Comparison of ENCODE assay signal across 24 mouse cellular contexts in the genomic region with DNA sequence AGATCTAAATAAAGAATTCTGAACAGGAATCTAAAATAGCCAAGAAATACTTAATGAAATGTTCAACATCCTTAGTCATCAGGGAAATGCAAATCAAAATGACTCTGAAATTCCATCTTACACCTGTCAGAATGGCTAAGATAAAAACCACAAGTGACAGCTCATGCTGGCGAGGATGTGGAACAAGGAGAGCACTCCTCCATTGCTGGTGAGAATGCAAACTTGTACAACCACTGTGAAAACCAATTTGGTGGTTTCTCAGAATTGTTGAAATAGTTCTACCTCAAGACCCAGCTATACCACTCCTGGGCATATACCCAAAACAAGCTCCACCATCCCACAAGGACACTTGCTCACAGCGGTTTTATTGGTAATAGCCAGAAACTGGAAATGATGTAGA.
"Had no signal": no experiment of that assay in that cellular context is flagged by ENCODE, and none has a peak within 500 bp of the region (broad histone marks: within the 10 kb centered on the region; RNA-seq: fewer than 3 reads in every experiment).

No protein-coding gene starts in this region.

- H3K9me3 ChIP-seq: heart, embryonic 13.5 days; heart, embryonic 15.5 days; hindbrain, embryonic 13.5 days; hindbrain, embryonic 15.5 days; limb, embryonic 10.5 days; limb, embryonic 12.5 days; liver, embryonic 13.5 days had no signal

- H3K27ac ChIP-seq: heart, adult 2 months; heart, embryonic 13.5 days; heart, embryonic 15.5 days; hindbrain, embryonic 13.5 days; hindbrain, embryonic 15.5 days; hindbrain, postnatal 0 days; layer of hippocampus, adult 2 months; left cerebral cortex, adult 2 months; limb, embryonic 10.5 days; limb, embryonic 12.5 days; liver, embryonic 13.5 days had no signal

- H3K9ac ChIP-seq: heart, embryonic 13.5 days; heart, embryonic 15.5 days; hindbrain, embryonic 13.5 days; hindbrain, embryonic 15.5 days; limb, embryonic 12.5 days; liver, embryonic 13.5 days had no signal

- H3K4me3 ChIP-seq: heart, adult 2 months; heart, embryonic 13.5 days; heart, embryonic 15.5 days; hindbrain, embryonic 13.5 days; hindbrain, embryonic 15.5 days; layer of hippocampus, adult 2 months; left cerebral cortex, adult 2 months; limb, embryonic 10.5 days; limb, embryonic 12.5 days; liver, embryonic 13.5 days had no signal

- ATAC-seq: hindbrain, postnatal 0 days; intestine, embryonic 16.5 days had no signal

- DNase-seq: gastrocnemius, postnatal 14 days; gastrocnemius, postnatal 36 days; heart, adult 2 months; heart, postnatal 14 days; heart, postnatal 36 days; kidney, adult 18-20 months; kidney, adult 8-10 months; kidney, postnatal 10 days; kidney, postnatal 25 days; kidney, postnatal 4 days; liver; liver, embryonic 13.5 days had no signal

- H3K27me3 ChIP-seq: heart, embryonic 13.5 days; heart, embryonic 15.5 days; hindbrain, embryonic 13.5 days; hindbrain, embryonic 15.5 days; limb, embryonic 12.5 days; liver, embryonic 13.5 days had no signal

- H3K4me1 ChIP-seq: heart, embryonic 13.5 days; heart, embryonic 15.5 days; hindbrain, embryonic 13.5 days; hindbrain, embryonic 15.5 days; limb, embryonic 10.5 days; limb, embryonic 12.5 days; liver, embryonic 13.5 days had no signal

- H3K4me2 ChIP-seq: heart, embryonic 11.5 days; heart, embryonic 13.5 days; heart, embryonic 15.5 days; hindbrain, embryonic 13.5 days; hindbrain, embryonic 15.5 days; limb, embryonic 12.5 days; liver, embryonic 11.5 days; liver, embryonic 13.5 days had no signal

- H3K36me3 ChIP-seq: heart, embryonic 13.5 days; heart, embryonic 15.5 days; hindbrain, embryonic 13.5 days; hindbrain, embryonic 15.5 days; limb, embryonic 10.5 days; limb, embryonic 12.5 days; liver, embryonic 13.5 days had no signal
